Comparison of ENCODE assay signal across 27 mouse cellular contexts in genomic region chr6:17994956-17995790, GRCm38 (mm10). TPM values are rescaled to one million over a fixed set of nuclear protein-coding genes. Genes with fewer than 3 reads are reported as not detected.
DNase-seq lines count a peak whose midpoint lies in the region; ATAC-seq lines count a peak whose summit lies in the region.
"Had no signal": no experiment of that assay in that cellular context is flagged by ENCODE, and none has a peak within 500 bp of the region (broad histone marks: within the 10 kb centered on the region; RNA-seq: fewer than 3 reads in every experiment).

No protein-coding gene starts in this region.

- DNase-seq in kidney, adult 11 months = no peak
- peak; percentile 21 for DNase-seq in embryo, embryonic 10.5 days (ENCODE audit: low spot score)
- DNase-seq in forebrain, embryonic 11.5 days (ENCODE audit: low spot score) = peak; percentile 60
- peak; percentile 74 for DNase-seq in retina, embryonic 14.5 days (ENCODE audit: low spot score)
- DNase-seq in adrenal gland, postnatal 36 days = no peak
- DNase-seq in lung, postnatal 36 days = no peak
- DNase-seq: cerebellum, adult 11-12 months; cerebellum, postnatal 10 days; heart, postnatal 4 days; kidney, adult 8-10 months; kidney, postnatal 4 days; lung, adult 18-20 months; lung, postnatal 10 days; midbrain, embryonic 14.5 days; right cerebral cortex, adult 18-20 months; thymus, adult 2 months; thymus, postnatal 4 days had no signal

- no peak overlapping the region for H3K27ac ChIP-seq in kidney, embryonic 14.5 days (ENCODE audit: low read depth, low read length)
- H3K27ac ChIP-seq in forebrain, embryonic 11.5 days (ENCODE audit: low read depth, low read length) = no peak overlapping the region
- H3K27ac ChIP-seq: heart, embryonic 15.5 days; hindbrain, embryonic 14.5 days; limb, embryonic 12.5 days; liver, embryonic 12.5 days; neural tube, embryonic 13.5 days; stomach, postnatal 0 days had no signal

- 69% methylated on average over 6 of the region's 6 CpGs for WGBS in kidney, embryonic 14.5 days
- 38% methylated on average over 6 of the region's 6 CpGs for WGBS in forebrain, embryonic 11.5 days

- no peaks in the 10 kb centered on the region for H3K4me1 ChIP-seq in kidney, embryonic 14.5 days (ENCODE audit: control insufficient read depth, insufficient read depth, low read length)
- peaks cover 2% of the 10 kb centered on the region; the same call in 1 of the 2 replicates for H3K4me1 ChIP-seq in forebrain, embryonic 11.5 days (replicated peaks; ENCODE audit: control insufficient read depth, insufficient read depth, low read length)
- H3K4me1 ChIP-seq: heart, embryonic 15.5 days; limb, embryonic 12.5 days; liver, embryonic 12.5 days; neural tube, embryonic 13.5 days had no signal

- H3K4me2 ChIP-seq in kidney, embryonic 14.5 days (replicated peaks; ENCODE audit: low read depth, low read length) = no peak overlapping the region
- H3K4me2 ChIP-seq in forebrain, embryonic 11.5 days (ENCODE audit: low read depth, low read length, severe bottlenecking) = no peak overlapping the region
- H3K4me2 ChIP-seq: heart, embryonic 15.5 days; hindbrain, embryonic 14.5 days; limb, embryonic 12.5 days; liver, embryonic 12.5 days; neural tube, embryonic 13.5 days had no signal

- H3K9me3 ChIP-seq in kidney, embryonic 14.5 days (ENCODE audit: control insufficient read depth, low read length) = no peaks in the 10 kb centered on the region
- no peaks in the 10 kb centered on the region for H3K9me3 ChIP-seq in forebrain, embryonic 11.5 days (ENCODE audit: control insufficient read depth, low read length)
- H3K9me3 ChIP-seq: heart, embryonic 15.5 days; limb, embryonic 12.5 days; liver, embryonic 12.5 days; neural tube, embryonic 13.5 days had no signal

- ATAC-seq in kidney, embryonic 14.5 days (ENCODE audit: low FRiP score, low TSS enrichment) = peak; percentile 16; the same call in 1 of the 2 replicates
- ATAC-seq in forebrain, embryonic 11.5 days (replicated peaks; ENCODE audit: low FRiP score) = peak; percentile 88
- ATAC-seq: inflammation-experienced regulatory T-cells, adult 6 months; liver, embryonic 12.5 days; Patski had no signal

- H3K9ac ChIP-seq in kidney, embryonic 14.5 days (ENCODE audit: low read depth, low read length) = no peak overlapping the region
- no peak overlapping the region for H3K9ac ChIP-seq in forebrain, embryonic 11.5 days (ENCODE audit: low read length)
- H3K9ac ChIP-seq: heart, embryonic 15.5 days; hindbrain, embryonic 14.5 days; limb, embryonic 12.5 days; liver, embryonic 12.5 days; neural tube, embryonic 13.5 days had no signal

- no peaks in the 10 kb centered on the region for H3K27me3 ChIP-seq in kidney, embryonic 14.5 days (ENCODE audit: control insufficient read depth, insufficient read depth, low read length)
- H3K27me3 ChIP-seq in forebrain, embryonic 11.5 days (ENCODE audit: control insufficient read depth, insufficient read depth, low read length) = peaks cover 5% of the 10 kb centered on the region
- H3K27me3 ChIP-seq: heart, embryonic 15.5 days; limb, embryonic 12.5 days; liver, embryonic 12.5 days; neural tube, embryonic 13.5 days; Patski had no signal

- H3K36me3 ChIP-seq in kidney, embryonic 14.5 days (ENCODE audit: control insufficient read depth, insufficient read depth, low read length) = no peaks in the 10 kb centered on the region
- no peaks in the 10 kb centered on the region for H3K36me3 ChIP-seq in forebrain, embryonic 11.5 days (ENCODE audit: control insufficient read depth, insufficient read depth, low read length)
- H3K36me3 ChIP-seq: heart, embryonic 15.5 days; limb, embryonic 12.5 days; liver, embryonic 12.5 days; neural tube, embryonic 13.5 days had no signal

- H3K4me3 ChIP-seq in kidney, embryonic 14.5 days (ENCODE audit: low read length) = no peak overlapping the region
- no peak overlapping the region for H3K4me3 ChIP-seq in forebrain, embryonic 11.5 days (ENCODE audit: low read depth, low read length)
- H3K4me3 ChIP-seq: heart, embryonic 15.5 days; limb, embryonic 12.5 days; liver, embryonic 12.5 days; neural tube, embryonic 13.5 days had no signal

RNA-seq across cellular contexts. Expression of gene Wnt2, which starts 35.2 kb away (rescaled TPM):
- polyA plus RNA-seq in kidney, embryonic 14.5 days (2014; fragmentation: Nextera tagmentation; extraction: Ambion mirVana) = 0.50 and 0.73 TPM in 2 replicates
- polyA plus RNA-seq in forebrain, embryonic 11.5 days (2014; fragmentation: Nextera tagmentation; extraction: Ambion mirVana) = 0.61 and 0.65 TPM in 2 replicates
- total RNA-seq in adrenal gland, postnatal 36 days (2021) = under 1 TPM; 0.26 to 0.43 TPM
- total RNA-seq: megakaryocyte, adult 5-6 weeks had no signal
- polyA plus RNA-seq: inflammation-experienced regulatory T-cells, adult 6 months; Patski had no signal

Comparison
In these comparisons a context has a peak if more than half of its experiments do, and no peak if none do; other contexts are left out.
1. DNase-seq: peak in embryo, embryonic 10.5 days (single experiment), forebrain, embryonic 11.5 days (single experiment) and retina, embryonic 14.5 days (single experiment); none in kidney, adult 11 months (single experiment), adrenal gland, postnatal 36 days (0 of 2) and lung, postnatal 36 days (single experiment).